Mouse (Mus musculus) B cell, adult 2 months (primary cell): ENCODE data around the gene Skint9.
"Not testable (repeated sequence)": the region's sequence is repeated elsewhere in the genome, so short reads cannot be mapped to it uniquely, and the experiment has no call there.

Experiments used
- DNase-seq, 2 experiments: peaks; one replicate each; pipeline ENCODE4 v3.0.0; 2022

Gene Skint9

DNA sequence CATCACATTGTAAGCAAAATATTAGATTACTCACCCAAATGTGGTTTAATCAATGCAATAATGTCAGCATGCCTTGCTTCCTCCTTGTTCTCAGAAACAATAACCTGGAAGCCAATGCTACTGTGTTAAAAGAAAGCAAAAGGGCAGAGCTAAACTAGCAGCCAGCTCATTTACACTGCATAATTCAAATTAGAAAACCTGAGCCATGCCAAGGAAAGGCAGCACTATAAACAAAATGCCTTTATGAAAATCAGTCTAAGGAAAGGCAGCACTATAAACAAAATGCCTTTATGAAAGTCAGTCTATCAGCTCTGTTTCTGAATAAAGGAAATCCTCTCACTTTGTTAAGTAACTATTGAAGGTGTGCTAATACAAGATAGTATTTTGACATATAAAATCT lies at the start of gene Skint9:
Gene Skint9, minus strand, starts transcription at position 101 of the 400 bp plus-strand sequence.
- no peak for DNase-seq

DNA sequence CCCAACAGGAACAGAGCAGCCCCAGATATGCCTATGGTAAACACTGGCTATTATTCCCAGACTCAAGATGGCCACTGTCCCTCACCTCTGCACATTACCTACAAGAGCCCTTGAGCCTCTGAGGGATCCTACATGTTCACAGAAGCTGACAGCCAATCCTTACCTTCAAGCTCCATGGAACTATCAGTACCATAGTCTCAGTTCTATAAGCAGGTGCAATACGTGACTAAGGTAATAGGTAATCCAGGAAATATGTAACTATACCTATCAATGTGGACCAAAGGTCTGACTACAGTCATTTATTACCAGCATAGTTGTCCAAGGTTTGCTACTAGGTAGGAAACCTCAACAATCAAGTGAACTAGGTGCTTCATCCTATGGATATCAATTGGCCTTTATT lies 1.1 kb downstream of the Skint9 start:
- no peak for DNase-seq

DNA sequence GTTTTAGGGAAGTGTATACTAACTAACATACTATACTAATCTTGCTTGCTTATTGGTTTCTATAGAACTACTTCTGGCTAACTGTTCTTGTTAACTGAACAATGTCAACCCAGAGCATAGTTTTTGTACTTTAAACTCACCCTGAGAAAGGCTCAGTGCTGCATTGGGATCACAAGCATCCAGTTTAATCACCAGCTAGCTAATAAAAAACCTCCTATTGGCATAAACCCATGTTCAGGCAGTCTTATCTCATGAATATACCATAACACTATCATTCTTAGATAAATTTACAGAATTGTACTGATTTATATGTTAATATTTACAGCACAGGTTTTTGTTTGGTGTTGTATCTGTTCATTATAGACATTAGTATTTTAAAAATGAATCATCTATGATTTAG lies 1.6 kb downstream of the Skint9 start:
- DNase-seq, result no peak

DNA sequence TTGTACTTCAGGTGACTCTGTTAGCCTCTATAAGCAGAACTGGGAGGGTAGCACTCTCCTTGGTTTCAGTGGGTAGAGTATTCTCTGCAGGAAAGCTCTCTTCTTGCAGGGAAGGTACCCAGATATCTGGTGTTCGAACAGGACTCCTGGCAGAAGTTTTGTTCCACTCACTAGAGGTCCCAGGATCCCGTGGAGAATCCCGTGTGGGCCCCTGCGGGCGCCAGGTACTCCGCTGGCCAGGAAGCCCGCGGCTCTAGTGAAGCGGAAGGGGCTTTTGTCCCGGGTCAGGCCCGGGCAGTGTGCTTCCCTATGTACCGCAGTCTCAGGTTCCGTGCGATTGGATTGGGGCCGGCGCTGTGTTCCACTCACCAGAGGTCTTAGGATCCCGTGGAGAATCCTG lies 84.7 kb downstream of the Skint9 start:
- not testable (repeated sequence) for DNase-seq
